26 mouse cellular contexts compared by ENCODE assay signal in genomic region chr2:79815708-79816484, GRCm38 (mm10).
DNase-seq lines count a peak whose midpoint lies in the region; ATAC-seq and TF ChIP-seq lines count a peak whose summit lies in the region.
"Had no signal": no experiment of that assay in that cellular context is flagged by ENCODE, and none has a peak within 500 bp of the region (broad histone marks: within the 10 kb centered on the region; RNA-seq: fewer than 3 reads in every experiment).

No protein-coding gene starts in this region.

- TF ChIP-seq EP300 in stomach, postnatal 0 days (optimal IDR thresholded peaks at IDR 0.05), result no peak

- peak overlapping the region; percentile 88 for H3K27ac ChIP-seq in kidney, embryonic 15.5 days
- H3K27ac ChIP-seq in stomach, embryonic 14.5 days (ENCODE audit: low read length), result peak overlapping the region; percentile 39; the same call in 1 of the 2 replicates
- H3K27ac ChIP-seq in stomach, postnatal 0 days (replicated peaks), result no peak overlapping the region
- H3K27ac ChIP-seq in heart, embryonic 12.5 days (ENCODE audit: poor library complexity, severe bottlenecking), result no peak overlapping the region
- H3K27ac ChIP-seq: hindbrain, embryonic 13.5 days; left cerebral cortex, adult 2 months; limb, embryonic 12.5 days; liver, embryonic 15.5 days; lung, embryonic 15.5 days had no signal

- 25% methylated on average over 3 of the region's 3 CpGs for WGBS in kidney, embryonic 15.5 days
- WGBS in stomach, embryonic 14.5 days, result 28% methylated on average over 3 of the region's 3 CpGs
- 30% methylated on average over 3 of the region's 3 CpGs for WGBS in stomach, postnatal 0 days
- WGBS in heart, embryonic 12.5 days, result 49% methylated on average over 3 of the region's 3 CpGs

- H3K36me3 ChIP-seq in kidney, embryonic 15.5 days, result no peaks in the 10 kb centered on the region
- no peaks in the 10 kb centered on the region for H3K36me3 ChIP-seq in stomach, embryonic 14.5 days (ENCODE audit: control insufficient read depth, insufficient read depth, low read length)
- H3K36me3 ChIP-seq in stomach, postnatal 0 days (ENCODE audit: control insufficient read depth, insufficient read depth, low read length), result no peaks in the 10 kb centered on the region
- no peaks in the 10 kb centered on the region for H3K36me3 ChIP-seq in heart, embryonic 12.5 days
- H3K36me3 ChIP-seq: hindbrain, embryonic 13.5 days; limb, embryonic 12.5 days; liver, embryonic 15.5 days; lung, embryonic 15.5 days had no signal

- no peak overlapping the region for H3K4me3 ChIP-seq in kidney, embryonic 15.5 days (replicated peaks)
- no peak overlapping the region for H3K4me3 ChIP-seq in stomach, embryonic 14.5 days (ENCODE audit: low read depth, low read length)
- no peak overlapping the region for H3K4me3 ChIP-seq in stomach, postnatal 0 days (ENCODE audit: low read depth, low read length)
- no peak overlapping the region for H3K4me3 ChIP-seq in heart, embryonic 12.5 days
- H3K4me3 ChIP-seq: hindbrain, embryonic 13.5 days; left cerebral cortex, adult 2 months; limb, embryonic 12.5 days; liver, embryonic 15.5 days; lung, embryonic 15.5 days had no signal

- H3K4me2 ChIP-seq in kidney, embryonic 15.5 days, result no peak overlapping the region
- H3K4me2 ChIP-seq in stomach, embryonic 14.5 days (replicated peaks; ENCODE audit: low read depth, low read length), result no peak overlapping the region
- no peak overlapping the region for H3K4me2 ChIP-seq in stomach, postnatal 0 days (replicated peaks; ENCODE audit: low read depth)
- no peak overlapping the region for H3K4me2 ChIP-seq in heart, embryonic 12.5 days
- H3K4me2 ChIP-seq: heart, embryonic 11.5 days; hindbrain, embryonic 13.5 days; limb, embryonic 12.5 days; liver, embryonic 15.5 days; lung, embryonic 15.5 days; midbrain, embryonic 11.5 days had no signal

- no peak for DNase-seq in kidney, adult 8-10 months
- DNase-seq in stomach, postnatal 0 days (ENCODE audit: low spot score), result no peak
- DNase-seq in fibroblast of lung, adult 2 months (ENCODE audit: low read depth), result peak; percentile 28
- DNase-seq in gastrocnemius, postnatal 10 days, result no peak
- DNase-seq: adrenal gland, postnatal 10 days; cerebellum, adult 8-10 months; cerebellum, postnatal 25 days; gastrocnemius, postnatal 36 days; heart, adult 18-20 months; heart, postnatal 4 days; kidney, adult 2 months; right cerebral cortex, adult 18-20 months; spleen, adult 18-20 months had no signal

- H3K27me3 ChIP-seq in kidney, embryonic 15.5 days, result no peaks in the 10 kb centered on the region
- H3K27me3 ChIP-seq in stomach, embryonic 14.5 days (ENCODE audit: control insufficient read depth, insufficient read depth, low read length), result no peaks in the 10 kb centered on the region
- no peaks in the 10 kb centered on the region for H3K27me3 ChIP-seq in stomach, postnatal 0 days (ENCODE audit: control insufficient read depth, insufficient read depth, low read length)
- H3K27me3 ChIP-seq in heart, embryonic 12.5 days (replicated peaks), result no peaks in the 10 kb centered on the region
- H3K27me3 ChIP-seq: CH12.LX; hindbrain, embryonic 13.5 days; limb, embryonic 12.5 days; liver, embryonic 15.5 days; lung, embryonic 15.5 days had no signal

- no peak overlapping the region for H3K9ac ChIP-seq in kidney, embryonic 15.5 days
- H3K9ac ChIP-seq in stomach, embryonic 14.5 days (replicated peaks; ENCODE audit: low read depth, low read length), result no peak overlapping the region
- H3K9ac ChIP-seq in stomach, postnatal 0 days (ENCODE audit: low read length), result no peak overlapping the region
- H3K9ac ChIP-seq in heart, embryonic 12.5 days, result no peak overlapping the region
- H3K9ac ChIP-seq: hindbrain, embryonic 13.5 days; limb, embryonic 12.5 days; liver, embryonic 15.5 days; lung, embryonic 15.5 days had no signal

- no peak for TF ChIP-seq CTCF in stomach, postnatal 0 days (IDR thresholded peaks at IDR 0.05; ENCODE audit: low read depth)

- H3K9me3 ChIP-seq in kidney, embryonic 15.5 days (replicated peaks), result no peaks in the 10 kb centered on the region
- no peaks in the 10 kb centered on the region for H3K9me3 ChIP-seq in stomach, embryonic 14.5 days (ENCODE audit: control insufficient read depth, low read depth, low read length)
- no peaks in the 10 kb centered on the region for H3K9me3 ChIP-seq in stomach, postnatal 0 days (ENCODE audit: control insufficient read depth, low read length)
- no peaks in the 10 kb centered on the region for H3K9me3 ChIP-seq in heart, embryonic 12.5 days (replicated peaks)
- H3K9me3 ChIP-seq: hindbrain, embryonic 13.5 days; limb, embryonic 12.5 days; liver, embryonic 15.5 days; lung, embryonic 15.5 days had no signal

- ATAC-seq in kidney, embryonic 15.5 days (replicated peaks; ENCODE audit: low FRiP score), result peak; percentile 90
- no peak; the same call in 1 of the 2 replicates for ATAC-seq in stomach, embryonic 14.5 days (ENCODE audit: insufficient number of reproducible peaks, insufficient read depth, low FRiP score, low read depth)
- ATAC-seq in stomach, postnatal 0 days (ENCODE audit: low FRiP score, low TSS enrichment), result no peak
- ATAC-seq in heart, embryonic 12.5 days (ENCODE audit: insufficient number of reproducible peaks, low FRiP score), result no peak
- ATAC-seq: forebrain, embryonic 14.5 days; midbrain, embryonic 16.5 days had no signal

- peaks cover 11% of the 10 kb centered on the region; the same call in 1 of the 2 replicates for H3K4me1 ChIP-seq in kidney, embryonic 15.5 days
- 0 out of 2 replicates have a peak, but pooled peaks cover 7% of the 10 kb centered on the region for H3K4me1 ChIP-seq in stomach, embryonic 14.5 days (ENCODE audit: control insufficient read depth, insufficient read depth, low read length)
- H3K4me1 ChIP-seq in stomach, postnatal 0 days (replicated peaks; ENCODE audit: control insufficient read depth, insufficient read depth), result no peaks in the 10 kb centered on the region
- no peaks in the 10 kb centered on the region for H3K4me1 ChIP-seq in heart, embryonic 12.5 days (replicated peaks)
- H3K4me1 ChIP-seq: hindbrain, embryonic 13.5 days; limb, embryonic 12.5 days; liver, embryonic 15.5 days; lung, embryonic 15.5 days had no signal

Comparison
In these comparisons a context has a peak if more than half of its experiments do, and no peak if none do; other contexts are left out.
1. H3K27ac ChIP-seq: peak in kidney, embryonic 15.5 days (single experiment) and stomach, embryonic 14.5 days (single experiment); none in stomach, postnatal 0 days (single experiment) and heart, embryonic 12.5 days (single experiment).